Mouse (Mus musculus) gastrocnemius, postnatal 36 days (tissue): ENCODE results near the gene Tmie. TPM values are rescaled to one million over a fixed set of nuclear protein-coding genes. Genes with fewer than 3 reads are reported as not detected.

Source experiments
- DNase-seq, 2 experiments: peaks; one replicate each; pipeline ENCODE4 v3.0.0; 2022
- intact Hi-C: fragments of 180-260 bp; cut with DNase I; formaldehyde crosslinking; loops from one replicate; pipeline ENCODE4 v1.15.1; 2025
- total RNA-seq, 2 experiments: library from RNA; stranded (reverse); gene quantifications; 2 replicates each; pipeline ENCODE4 v1.2.3; 2021

Gene Tmie
- total RNA-seq, 2 experiments from 2014 or later, result 0.37 to 0.41 TPM

- no peak for DNase-seq
- intact Hi-C loops, result no loop called here
These were observed 11.3 kb upstream of the Tmie start for GRCm38 (mm10) chr9:110891077-110891828.

DNA sequence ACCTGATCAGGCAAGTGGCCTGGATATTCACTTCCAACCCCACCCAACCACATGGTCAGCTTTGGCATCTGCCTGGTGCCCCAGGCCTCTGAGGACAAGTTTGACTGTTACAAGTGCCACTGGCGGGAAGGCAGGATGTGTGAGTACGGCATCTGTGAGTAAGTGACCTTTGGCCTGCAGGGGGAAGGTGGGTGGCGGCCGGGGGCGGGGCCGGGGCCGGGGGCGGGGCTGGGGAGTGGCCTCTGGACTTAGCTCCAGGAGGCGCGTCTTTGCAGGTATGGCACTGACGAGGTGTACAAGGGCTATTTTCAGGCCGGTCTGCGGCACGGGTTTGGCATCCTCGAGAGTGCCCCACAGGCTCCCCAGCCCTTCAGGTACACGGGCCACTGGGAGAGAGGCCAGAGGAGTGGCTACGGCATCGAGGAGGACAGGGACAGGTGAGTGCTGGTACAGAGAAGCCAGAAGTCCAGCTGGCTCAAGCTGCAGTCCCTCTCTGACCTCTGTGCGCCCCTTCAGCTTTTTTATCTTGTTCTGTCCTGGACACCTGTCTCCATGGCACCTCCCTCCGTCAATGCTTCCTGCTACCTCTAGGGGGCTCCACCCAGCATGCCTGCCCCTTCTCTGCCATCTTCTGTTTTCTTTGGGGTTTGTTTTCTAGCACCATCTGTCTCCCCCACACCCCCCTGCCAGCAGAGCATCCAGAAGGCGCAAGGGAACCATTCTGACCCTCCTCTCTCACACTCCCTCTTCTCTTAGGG is 10.3 kb upstream of the Tmie start:
- intact Hi-C loops, result no loop called here
- DNase-seq, result no peak

DNA sequence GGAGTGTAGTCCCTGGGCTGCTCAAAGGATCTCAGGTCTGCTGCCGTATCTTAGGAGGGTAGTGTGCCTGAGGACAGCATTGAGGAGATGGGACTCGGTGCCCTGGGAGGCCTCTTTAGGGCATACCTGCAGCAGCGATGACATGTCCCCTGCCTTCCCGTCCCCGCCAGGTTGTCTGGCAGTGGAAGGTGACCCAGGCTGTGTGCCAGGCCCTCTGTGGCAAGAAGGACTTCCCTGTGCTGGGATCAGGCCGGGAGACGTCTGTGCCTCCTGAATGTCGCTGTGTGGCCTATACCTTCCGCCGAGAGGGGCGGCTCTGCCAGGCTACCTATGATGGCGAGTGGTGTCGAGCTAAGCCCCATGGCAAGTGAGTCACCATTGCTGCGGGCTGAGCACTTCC is 9.0 kb upstream of the Tmie start:
- no peak for DNase-seq
- intact Hi-C loops, result no loop called here

GRCm38 (mm10) chr9:110887388-110888303 is 7.7 kb upstream of the Tmie start:
- intact Hi-C loops, result no loop called here
- no peak for DNase-seq

DNA sequence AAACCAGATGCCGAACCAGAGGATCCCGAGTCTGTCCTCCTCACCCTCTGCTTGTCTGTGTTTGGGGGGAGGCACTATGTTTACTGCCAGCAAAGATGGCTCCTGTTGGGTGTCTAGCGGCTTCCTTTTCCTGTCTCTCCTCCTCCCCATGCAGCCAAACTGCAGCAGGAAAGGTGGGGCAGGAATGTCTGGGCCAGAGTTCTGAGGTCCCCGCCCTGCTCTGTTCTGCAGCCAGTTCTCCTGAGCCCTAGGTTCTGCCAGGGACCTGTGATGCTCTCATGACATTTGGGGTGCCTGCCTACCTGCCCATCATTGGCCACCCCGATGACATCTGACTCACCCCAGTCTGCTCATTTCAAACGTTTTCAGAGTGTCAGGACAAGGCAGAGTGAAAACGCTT is 2.0 kb upstream of the Tmie start:
- peak in 1 of 2 experiments; percentile 27 for DNase-seq
- intact Hi-C loops, result no loop called here

GRCm38 (mm10) chr9:110880772-110881171 is 859 bp upstream of the Tmie start:
- no peak for DNase-seq
- intact Hi-C loops, result no loop called here

GRCm38 (mm10) chr9:110879191-110879920 is 557 bp downstream of the Tmie start, which contains the start of gene Als2cl:
Gene Als2cl, plus strand, starts transcription at chr9:110879870.
- intact Hi-C loops, result no loop called here

GRCm38 (mm10) chr9:110877888-110878287 is 2.0 kb downstream of the Tmie start:
- peak; percentile 65 to 81 for DNase-seq
- intact Hi-C loops, result no loop called here

More at GRCm38 (mm10) chr9:110879191-110879920, 557 bp downstream of the Tmie start, which contains the start of gene Als2cl:
- DNase-seq, result peak in 1 of 2 experiments; percentile 17

- no peak for DNase-seq
- intact Hi-C loops, result no loop called here
These were observed 2.6 kb downstream of the Tmie start for GRCm38 (mm10) chr9:110877353-110877752.

- no peak for DNase-seq
- intact Hi-C loops, result no loop called here
These were observed 4.6 kb downstream of the Tmie start for GRCm38 (mm10) chr9:110875288-110875695.

- intact Hi-C loops, result loop anchor here (5.0 kb wide), 2 partner anchors 142 to 237 kb away; no protein-coding TSS in a partner anchor
- no peak for DNase-seq
These were observed 5.2 kb downstream of the Tmie start for GRCm38 (mm10) chr9:110874660-110875191.

GRCm38 (mm10) chr9:110873681-110874659 is 5.9 kb downstream of the Tmie start:
- intact Hi-C loops, result loop anchor here (5.0 kb wide), 2 partner anchors 142 to 237 kb away; no protein-coding TSS in a partner anchor
- DNase-seq, result no peak

GRCm38 (mm10) chr9:110871030-110871429 is 8.9 kb downstream of the Tmie start:
- peak in 1 of 2 experiments; percentile 34 for DNase-seq
- intact Hi-C loops, result loop anchor here (2.0 to 5.0 kb wide), 4 partner anchors 88 to 234 kb away; no protein-coding TSS in a partner anchor

DNA sequence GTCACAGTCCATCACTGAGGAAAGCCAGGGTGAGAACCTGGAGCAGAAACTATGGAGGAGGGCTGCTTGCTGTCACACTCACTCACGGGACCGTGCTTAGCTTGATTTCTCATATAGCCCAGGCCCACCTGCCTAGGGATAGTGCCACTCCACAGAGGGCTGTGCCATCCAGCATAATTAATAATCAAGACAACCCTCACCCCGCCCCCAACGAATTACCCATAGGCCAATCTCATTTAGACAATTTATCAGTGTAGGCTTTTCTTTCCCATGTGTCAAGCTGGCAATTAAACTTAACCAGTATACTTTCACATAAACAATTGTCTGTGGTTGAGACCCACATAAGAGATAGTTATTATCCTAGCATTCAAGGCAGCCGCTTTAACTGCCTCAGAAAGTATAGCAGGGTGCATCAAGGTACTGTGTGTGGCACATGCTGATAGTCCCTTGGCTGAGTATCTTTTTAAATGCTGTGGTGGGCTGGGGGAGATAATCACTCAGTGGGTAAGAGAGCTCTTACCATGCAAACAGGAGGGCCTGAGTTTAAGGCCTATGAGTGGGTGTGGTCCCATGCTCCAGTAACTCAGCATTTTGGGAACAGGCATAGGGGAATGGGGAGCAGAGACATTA is 20.8 kb downstream of the Tmie start:
- no peak for DNase-seq
- intact Hi-C loops, result loop anchor here (10.0 kb wide), 1 partner anchor 354 kb away; no protein-coding TSS in a partner anchor

- intact Hi-C loops, result loop anchor here (10.0 kb wide), 1 partner anchor 354 kb away; no protein-coding TSS in a partner anchor
- no peak for DNase-seq
These were observed 21.4 kb downstream of the Tmie start for GRCm38 (mm10) chr9:110858523-110858922.

GRCm38 (mm10) chr9:110857781-110858472 is 22.0 kb downstream of the Tmie start, which contains the start of gene Prss50:
Gene Prss50, plus strand, starts transcription at chr9:110857967.
- intact Hi-C loops, result loop anchor here (10.0 kb wide), 1 partner anchor 353 kb away; no protein-coding TSS in a partner anchor
- no peak for DNase-seq

DNA sequence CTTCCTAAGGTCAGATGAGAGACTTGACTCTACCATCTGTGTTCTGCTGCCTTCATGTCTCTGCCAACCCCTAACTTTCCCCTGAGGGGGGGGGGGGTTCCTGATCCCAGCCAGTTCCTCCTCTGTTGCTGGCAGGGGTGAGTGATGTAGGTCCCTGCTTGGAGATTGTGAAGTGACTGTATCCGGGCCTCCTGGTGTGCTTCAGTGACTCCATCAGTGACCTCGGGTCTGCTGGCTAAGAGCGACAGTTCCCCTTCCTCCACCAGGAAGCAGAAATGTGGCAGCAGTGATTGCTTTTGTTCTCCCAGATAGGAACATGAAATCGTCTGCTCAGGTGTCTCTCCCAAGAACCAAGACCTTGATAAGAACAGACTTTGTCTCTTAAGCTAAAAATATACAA is 23.0 kb downstream of the Tmie start:
- DNase-seq, result no peak
- intact Hi-C loops, result loop anchor here (10.0 kb wide), 1 partner anchor 352 kb away; no protein-coding TSS in a partner anchor
